Mouse (Mus musculus): ENCODE results near the gene Rasl10b. TPM values are rescaled to one million over a fixed set of nuclear protein-coding genes. Genes with fewer than 3 reads are reported as not detected.

The Rasl10b gene
- polyA plus RNA-seq, 1 experiment, result 0.08 TPM

GRCm38 (mm10) chr11:83417708-83418107, 8.8 kb downstream of the Rasl10b start:
- Histone ChIP-seq H3ac (ENCODE audit: control insufficient read depth, insufficient read length, low read depth) (no peak overlapping the region), H3K27me3 (ENCODE audit: control insufficient read depth, insufficient read depth, insufficient read length) (peaks cover 28% of the 10 kb centered on the region), H3K79me3 (ENCODE audit: low read depth) (no peaks in the 10 kb centered on the region), H3K79me2 (ENCODE audit: control insufficient read depth, insufficient read depth) (no peaks in the 10 kb centered on the region), H3K4me3 (ENCODE audit: insufficient read depth, poor library complexity, severe bottlenecking) (no peak overlapping the region), H3K36me3 (ENCODE audit: control insufficient read depth, insufficient read depth) (no peaks in the 10 kb centered on the region)
- no peak for TF ChIP-seq USF1 (IDR thresholded peaks at IDR 0.05; ENCODE audit: low read depth)
- no peak for TF ChIP-seq MYOD1 (IDR thresholded peaks at IDR 0.05; ENCODE audit: control insufficient read depth, insufficient read length, low read depth)
- no peak for TF ChIP-seq FOSL1 (IDR thresholded peaks at IDR 0.05; ENCODE audit: insufficient read depth, low read length, poor library complexity, severe bottlenecking)
- TF ChIP-seq CTCF (IDR thresholded peaks at IDR 0.05; ENCODE audit: control insufficient read depth, insufficient read depth, insufficient read length), result no peak
- TF ChIP-seq MYOG (IDR thresholded peaks at IDR 0.05; ENCODE audit: control insufficient read depth, extremely low read depth, insufficient read length), result no peak
- no peak for TF ChIP-seq CEBPB (IDR thresholded peaks at IDR 0.05; ENCODE audit: low read depth)
- TF ChIP-seq MAX (IDR thresholded peaks at IDR 0.05), result no peak

- no peaks in the 10 kb centered on the region for H3K36me3 ChIP-seq (ENCODE audit: control insufficient read depth, insufficient read depth)
- H3K4me3 ChIP-seq (ENCODE audit: insufficient read depth, poor library complexity, severe bottlenecking), result no peak overlapping the region
- no peaks in the 10 kb centered on the region for H3K79me3 ChIP-seq (ENCODE audit: low read depth)
- no peak overlapping the region for H3ac ChIP-seq (ENCODE audit: control insufficient read depth, insufficient read length, low read depth)
- H3K79me2 ChIP-seq (ENCODE audit: control insufficient read depth, insufficient read depth), result no peaks in the 10 kb centered on the region
- peaks cover 22% of the 10 kb centered on the region for H3K27me3 ChIP-seq (ENCODE audit: control insufficient read depth, insufficient read depth, insufficient read length)
- TF ChIP-seq FOSL1 (IDR thresholded peaks at IDR 0.05; ENCODE audit: insufficient read depth, low read length, poor library complexity, severe bottlenecking), result no peak
- no peak for TF ChIP-seq MYOD1 (IDR thresholded peaks at IDR 0.05; ENCODE audit: control insufficient read depth, insufficient read length, low read depth)
- no peak for TF ChIP-seq MYOG (IDR thresholded peaks at IDR 0.05; ENCODE audit: control insufficient read depth, extremely low read depth, insufficient read length)
- TF ChIP-seq MAX (IDR thresholded peaks at IDR 0.05), result no peak
- TF ChIP-seq USF1 (IDR thresholded peaks at IDR 0.05; ENCODE audit: low read depth), result no peak
- no peak for TF ChIP-seq CEBPB (IDR thresholded peaks at IDR 0.05; ENCODE audit: low read depth)
- no peak for TF ChIP-seq CTCF (IDR thresholded peaks at IDR 0.05; ENCODE audit: control insufficient read depth, insufficient read depth, insufficient read length)
These were observed 9.6 kb downstream of the Rasl10b start for GRCm38 (mm10) chr11:83418566-83418965.

- H3K79me2 ChIP-seq (ENCODE audit: control insufficient read depth, insufficient read depth), result no peaks in the 10 kb centered on the region
- H3ac ChIP-seq (ENCODE audit: control insufficient read depth, insufficient read length, low read depth), result no peak overlapping the region
- no peaks in the 10 kb centered on the region for H3K36me3 ChIP-seq (ENCODE audit: control insufficient read depth, insufficient read depth)
- no peaks in the 10 kb centered on the region for H3K79me3 ChIP-seq (ENCODE audit: low read depth)
- TF ChIP-seq CEBPB (IDR thresholded peaks at IDR 0.05; ENCODE audit: low read depth), result no peak
- TF ChIP-seq MYOD1 (IDR thresholded peaks at IDR 0.05; ENCODE audit: control insufficient read depth, insufficient read length, low read depth), result no peak
- TF ChIP-seq USF1 (IDR thresholded peaks at IDR 0.05; ENCODE audit: low read depth), result no peak
- TF ChIP-seq FOSL1 (IDR thresholded peaks at IDR 0.05; ENCODE audit: insufficient read depth, low read length, poor library complexity, severe bottlenecking), result no peak
- no peak for TF ChIP-seq MAX (IDR thresholded peaks at IDR 0.05)
- TF ChIP-seq MYOG (IDR thresholded peaks at IDR 0.05; ENCODE audit: control insufficient read depth, extremely low read depth, insufficient read length), result no peak
- no peak for TF ChIP-seq CTCF (IDR thresholded peaks at IDR 0.05; ENCODE audit: control insufficient read depth, insufficient read depth, insufficient read length)
- no peak overlapping the region for H3K4me3 ChIP-seq (ENCODE audit: insufficient read depth, poor library complexity, severe bottlenecking)
- peaks cover 25% of the 10 kb centered on the region for H3K27me3 ChIP-seq (ENCODE audit: control insufficient read depth, insufficient read depth, insufficient read length)
These were observed 11.4 kb downstream of the Rasl10b start for GRCm38 (mm10) chr11:83420338-83420737.

- Histone ChIP-seq H3K79me2 (ENCODE audit: control insufficient read depth, insufficient read depth) (no peaks in the 10 kb centered on the region), H3K4me3 (ENCODE audit: insufficient read depth, poor library complexity, severe bottlenecking) (no peak overlapping the region), H3K36me3 (ENCODE audit: control insufficient read depth, insufficient read depth) (no peaks in the 10 kb centered on the region), H3K27me3 (ENCODE audit: control insufficient read depth, insufficient read depth, insufficient read length) (peaks cover 32% of the 10 kb centered on the region), H3ac (ENCODE audit: control insufficient read depth, insufficient read length, low read depth) (no peak overlapping the region), H3K79me3 (ENCODE audit: low read depth) (no peaks in the 10 kb centered on the region)
- TF ChIP-seq MAX (IDR thresholded peaks at IDR 0.05) (no peak), CEBPB (IDR thresholded peaks at IDR 0.05; ENCODE audit: low read depth) (no peak), MYOD1 (IDR thresholded peaks at IDR 0.05; ENCODE audit: control insufficient read depth, insufficient read length, low read depth) (no peak), CTCF (IDR thresholded peaks at IDR 0.05; ENCODE audit: control insufficient read depth, insufficient read depth, insufficient read length) (no peak), FOSL1 (IDR thresholded peaks at IDR 0.05; ENCODE audit: insufficient read depth, low read length, poor library complexity, severe bottlenecking) (no peak), USF1 (IDR thresholded peaks at IDR 0.05; ENCODE audit: low read depth) (no peak), MYOG (IDR thresholded peaks at IDR 0.05; ENCODE audit: control insufficient read depth, extremely low read depth, insufficient read length) (no peak)
These were observed 12.4 kb downstream of the Rasl10b start for GRCm38 (mm10) chr11:83421305-83421704.

GRCm38 (mm10) chr11:83424681-83425080, 15.7 kb downstream of the Rasl10b start:
- Histone ChIP-seq H3K4me3 (ENCODE audit: insufficient read depth, poor library complexity, severe bottlenecking) (no peak overlapping the region), H3K79me3 (ENCODE audit: low read depth) (no peaks in the 10 kb centered on the region), H3ac (ENCODE audit: control insufficient read depth, insufficient read length, low read depth) (no peak overlapping the region), H3K27me3 (ENCODE audit: control insufficient read depth, insufficient read depth, insufficient read length) (peaks cover 45% of the 10 kb centered on the region), H3K36me3 (ENCODE audit: control insufficient read depth, insufficient read depth) (no peaks in the 10 kb centered on the region), H3K79me2 (ENCODE audit: control insufficient read depth, insufficient read depth) (no peaks in the 10 kb centered on the region)
- no peak for TF ChIP-seq MYOG (IDR thresholded peaks at IDR 0.05; ENCODE audit: control insufficient read depth, extremely low read depth, insufficient read length)
- TF ChIP-seq USF1 (IDR thresholded peaks at IDR 0.05; ENCODE audit: low read depth), result no peak
- TF ChIP-seq CTCF (IDR thresholded peaks at IDR 0.05; ENCODE audit: control insufficient read depth, insufficient read depth, insufficient read length), result peak; percentile 66

GRCm38 (mm10) chr11:83426964-83427363, 18.0 kb downstream of the Rasl10b start:
- Histone ChIP-seq H3K79me3 (ENCODE audit: low read depth) (no peaks in the 10 kb centered on the region), H3K36me3 (ENCODE audit: control insufficient read depth, insufficient read depth) (no peaks in the 10 kb centered on the region), H3ac (ENCODE audit: control insufficient read depth, insufficient read length, low read depth) (no peak overlapping the region), H3K79me2 (ENCODE audit: control insufficient read depth, insufficient read depth) (no peaks in the 10 kb centered on the region), H3K4me3 (ENCODE audit: insufficient read depth, poor library complexity, severe bottlenecking) (no peak overlapping the region), H3K27me3 (ENCODE audit: control insufficient read depth, insufficient read depth, insufficient read length) (peaks cover 54% of the 10 kb centered on the region)
- TF ChIP-seq CTCF (IDR thresholded peaks at IDR 0.05; ENCODE audit: control insufficient read depth, insufficient read depth, insufficient read length) (no peak), MYOD1 (IDR thresholded peaks at IDR 0.05; ENCODE audit: control insufficient read depth, insufficient read length, low read depth) (no peak), MYOG (IDR thresholded peaks at IDR 0.05; ENCODE audit: control insufficient read depth, extremely low read depth, insufficient read length) (no peak), MAX (IDR thresholded peaks at IDR 0.05) (no peak), CEBPB (IDR thresholded peaks at IDR 0.05; ENCODE audit: low read depth) (no peak), USF1 (IDR thresholded peaks at IDR 0.05; ENCODE audit: low read depth) (no peak), FOSL1 (IDR thresholded peaks at IDR 0.05; ENCODE audit: insufficient read depth, low read length, poor library complexity, severe bottlenecking) (no peak)

Data from C2C12 (cell line).